Comparison of ENCODE assay signal across 29 mouse cellular contexts in the genomic region with DNA sequence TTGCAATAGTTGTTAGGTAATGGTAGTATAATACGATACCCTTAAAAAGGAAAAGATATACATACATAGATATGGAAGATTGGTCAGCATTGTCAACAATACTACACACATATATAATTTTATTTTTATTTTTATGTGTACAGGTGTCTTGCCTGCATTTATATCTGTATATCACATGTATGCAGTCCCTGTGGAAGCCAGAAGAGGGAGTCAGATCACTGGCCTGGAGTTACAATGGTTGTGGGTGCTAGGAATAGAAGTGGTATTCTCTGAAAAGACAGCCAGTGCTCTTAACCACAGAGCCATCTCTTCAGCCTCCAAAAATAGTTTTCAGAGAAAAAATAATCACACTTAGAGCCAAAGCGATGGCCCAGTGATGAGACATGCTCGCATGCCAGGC. TPM values are rescaled to one million over a fixed set of nuclear protein-coding genes. Genes with fewer than 3 reads are reported as not detected.
DNase-seq lines count a peak whose midpoint lies in the region; ATAC-seq and TF ChIP-seq lines count a peak whose summit lies in the region.
"Had no signal": no experiment of that assay in that cellular context is flagged by ENCODE, and none has a peak within 500 bp of the region (broad histone marks: within the 10 kb centered on the region; RNA-seq: fewer than 3 reads in every experiment).

No protein-coding gene starts in this region.

- H3K27ac ChIP-seq in forebrain, postnatal 0 days (ENCODE audit: low read depth, low read length) = no peak overlapping the region
- H3K27ac ChIP-seq in forebrain, embryonic 11.5 days (ENCODE audit: low read depth, low read length) = no peak overlapping the region
- no peak overlapping the region for H3K27ac ChIP-seq in lung, embryonic 14.5 days (ENCODE audit: low read depth)
- H3K27ac ChIP-seq in MEL (ENCODE audit: control insufficient read depth, low read depth, low read length) = no peak overlapping the region
- H3K27ac ChIP-seq: embryonic facial prominence, embryonic 15.5 days; forebrain, embryonic 15.5 days; heart, embryonic 10.5 days; kidney, embryonic 15.5 days; limb, embryonic 15.5 days; liver, embryonic 15.5 days; midbrain, embryonic 10.5 days had no signal

- H3K36me3 ChIP-seq in forebrain, postnatal 0 days (ENCODE audit: insufficient read depth) = no peaks in the 10 kb centered on the region
- no peaks in the 10 kb centered on the region for H3K36me3 ChIP-seq in forebrain, embryonic 11.5 days (ENCODE audit: control insufficient read depth, insufficient read depth, low read length)
- no peaks in the 10 kb centered on the region for H3K36me3 ChIP-seq in lung, embryonic 14.5 days (ENCODE audit: insufficient read depth)
- H3K36me3 ChIP-seq in MEL (ENCODE audit: control insufficient read depth in 1 of 2, insufficient read depth in 2 of 2, low read length in 2 of 2) = peaks cover 0 to 4% of the 10 kb centered on the region in 2 experiments; a peak in 1 of 4 replicates
- H3K36me3 ChIP-seq: embryonic facial prominence, embryonic 15.5 days; forebrain, embryonic 15.5 days; heart, embryonic 10.5 days; kidney, embryonic 15.5 days; limb, embryonic 15.5 days; liver, embryonic 15.5 days; midbrain, embryonic 10.5 days had no signal

- WGBS in forebrain, postnatal 0 days = 80% methylated on average over 3 of the region's 3 CpGs
- WGBS in forebrain, embryonic 11.5 days = 92% methylated on average over 3 of the region's 3 CpGs
- 81% methylated on average over 3 of the region's 3 CpGs for WGBS in lung, embryonic 14.5 days

- ATAC-seq in forebrain, postnatal 0 days = no peak
- no peak for ATAC-seq in forebrain, embryonic 11.5 days (replicated peaks; ENCODE audit: low FRiP score)
- ATAC-seq in lung, embryonic 14.5 days (ENCODE audit: insufficient read depth) = no peak
- ATAC-seq: CD4-positive, CD25-positive, alpha-beta regulatory T cell, adult 4 months; forebrain, embryonic 15.5 days; hindbrain, embryonic 16.5 days; lung, postnatal 0 days had no signal

- no peaks in the 10 kb centered on the region for H3K9me3 ChIP-seq in forebrain, postnatal 0 days (ENCODE audit: low read length)
- H3K9me3 ChIP-seq in forebrain, embryonic 11.5 days (ENCODE audit: control insufficient read depth, low read length) = no peaks in the 10 kb centered on the region
- no peaks in the 10 kb centered on the region for H3K9me3 ChIP-seq in lung, embryonic 14.5 days (ENCODE audit: low read depth, low read length)
- H3K9me3 ChIP-seq in MEL (replicated peaks; ENCODE audit: insufficient read depth, low read length) = no peaks in the 10 kb centered on the region
- H3K9me3 ChIP-seq: embryonic facial prominence, embryonic 15.5 days; forebrain, embryonic 15.5 days; heart, embryonic 10.5 days; kidney, embryonic 15.5 days; limb, embryonic 15.5 days; liver, embryonic 15.5 days; midbrain, embryonic 10.5 days had no signal

- no peaks in the 10 kb centered on the region for H3K79me2 ChIP-seq in MEL (ENCODE audit: control insufficient read depth, insufficient read depth, low read length, poor library complexity)

- no peak for TF ChIP-seq POLR2A in MEL (IDR thresholded peaks at IDR 0.05; ENCODE audit: control insufficient read depth in 1 of 2, insufficient read depth in 1 of 2, low read depth in 1 of 2, low read length in 2 of 2, poor library complexity in 1 of 2)

- 0 out of 2 replicates have a peak, but pooled peaks have one; percentile 6 for TF ChIP-seq CTCF in forebrain, postnatal 0 days (IDR thresholded peaks at IDR 0.05; ENCODE audit: low read depth)
- TF ChIP-seq CTCF in lung, embryonic 14.5 days (IDR thresholded peaks at IDR 0.05; ENCODE audit: low read depth) = 0 out of 2 replicates have a peak, but pooled peaks have one; percentile 23
- peak in 2 of 3 experiments; percentile 21 to 44; a peak in 3 of 6 replicates for TF ChIP-seq CTCF in MEL (IDR thresholded peaks at IDR 0.05 in 2 of 3, conservative IDR thresholded peaks at IDR 0.05 in 1 of 3; ENCODE audit: control insufficient read depth in 1 of 3, insufficient read depth in 1 of 3, low read depth in 2 of 3, low read length in 3 of 3, poor library complexity in 1 of 3, severe bottlenecking in 1 of 3)

- no peaks in the 10 kb centered on the region for H3K27me3 ChIP-seq in forebrain, postnatal 0 days (ENCODE audit: insufficient read depth, low read length)
- H3K27me3 ChIP-seq in forebrain, embryonic 11.5 days (ENCODE audit: control insufficient read depth, insufficient read depth, low read length) = no peaks in the 10 kb centered on the region
- H3K27me3 ChIP-seq in lung, embryonic 14.5 days (ENCODE audit: insufficient read depth, low read length) = no peaks in the 10 kb centered on the region
- peaks cover 0 to under 1% of the 10 kb centered on the region in 2 experiments; a peak in 1 of 4 replicates for H3K27me3 ChIP-seq in MEL (ENCODE audit: control insufficient read depth in 1 of 2, insufficient read depth in 2 of 2, low read length in 2 of 2)
- H3K27me3 ChIP-seq: embryonic facial prominence, embryonic 15.5 days; forebrain, embryonic 15.5 days; kidney, embryonic 15.5 days; limb, embryonic 15.5 days; liver, embryonic 15.5 days had no signal

- TF ChIP-seq EP300 in MEL (IDR thresholded peaks at IDR 0.05; ENCODE audit: low read depth in 1 of 2, low read length in 2 of 2) = no peak

- no peak overlapping the region for H3K9ac ChIP-seq in forebrain, postnatal 0 days
- H3K9ac ChIP-seq in forebrain, embryonic 11.5 days (ENCODE audit: low read length) = no peak overlapping the region
- no peak overlapping the region for H3K9ac ChIP-seq in lung, embryonic 14.5 days
- H3K9ac ChIP-seq in MEL (ENCODE audit: control insufficient read depth, low read depth, low read length, poor library complexity, severe bottlenecking) = no peak overlapping the region
- H3K9ac ChIP-seq: embryonic facial prominence, embryonic 15.5 days; forebrain, embryonic 15.5 days; kidney, embryonic 15.5 days; limb, embryonic 15.5 days; liver, embryonic 15.5 days had no signal

- H3K4me1 ChIP-seq in forebrain, postnatal 0 days (ENCODE audit: insufficient read depth) = no peaks in the 10 kb centered on the region
- H3K4me1 ChIP-seq in forebrain, embryonic 11.5 days (replicated peaks; ENCODE audit: control insufficient read depth, insufficient read depth, low read length) = no peaks in the 10 kb centered on the region
- no peaks in the 10 kb centered on the region for H3K4me1 ChIP-seq in lung, embryonic 14.5 days (ENCODE audit: insufficient read depth)
- H3K4me1 ChIP-seq in MEL (ENCODE audit: control insufficient read depth in 1 of 2, insufficient read depth in 2 of 2, low read length in 2 of 2) = peaks cover 0 to 12% of the 10 kb centered on the region in 2 experiments; a peak in 2 of 4 replicates
- H3K4me1 ChIP-seq: embryonic facial prominence, embryonic 15.5 days; forebrain, embryonic 15.5 days; heart, embryonic 10.5 days; kidney, embryonic 15.5 days; limb, embryonic 15.5 days; liver, embryonic 15.5 days had no signal

- no peak overlapping the region for H3K4me3 ChIP-seq in forebrain, postnatal 0 days (ENCODE audit: low read depth, low read length)
- no peak overlapping the region for H3K4me3 ChIP-seq in forebrain, embryonic 11.5 days (ENCODE audit: low read depth, low read length)
- H3K4me3 ChIP-seq in lung, embryonic 14.5 days (ENCODE audit: low read depth, low read length) = no peak overlapping the region
- no peak overlapping the region for H3K4me3 ChIP-seq in MEL (ENCODE audit: control insufficient read depth in 1 of 2, insufficient read depth in 1 of 2, low read depth in 2 of 2, low read length in 2 of 2)
- H3K4me3 ChIP-seq: embryonic facial prominence, embryonic 15.5 days; forebrain, embryonic 15.5 days; heart, embryonic 10.5 days; kidney, embryonic 15.5 days; limb, embryonic 15.5 days; liver, embryonic 15.5 days; midbrain, embryonic 10.5 days had no signal

- peak; percentile 38 for TF ChIP-seq RAD21 in MEL (IDR thresholded peaks at IDR 0.05; ENCODE audit: low read depth, low read length)

- no peak for DNase-seq in forebrain, postnatal 0 days
- no peak for DNase-seq in forebrain, embryonic 11.5 days (ENCODE audit: low spot score)
- no peak for DNase-seq in lung, embryonic 14.5 days
- DNase-seq in lung, postnatal 4 days = no peak
- peak; percentile 21 for DNase-seq in MEL (ENCODE audit: low read depth, low spot score)
- DNase-seq in adrenal gland, adult (ENCODE audit: inconsistent age in 2 of 2, low spot score in 1 of 2) = no peak
- DNase-seq in adrenal gland, postnatal 4 days (ENCODE audit: low spot score in 2 of 2) = no peak
- DNase-seq: adrenal gland, postnatal 10 days; cerebellum, adult 9-10 months; gastrocnemius, postnatal 10 days; kidney, adult 11 months; kidney, postnatal 36 days; layer of hippocampus, adult 9-11 months; left cerebral cortex, postnatal 4 days had no signal

- H3K4me2 ChIP-seq in forebrain, postnatal 0 days (ENCODE audit: low read depth) = no peak overlapping the region
- no peak overlapping the region for H3K4me2 ChIP-seq in forebrain, embryonic 11.5 days (ENCODE audit: low read depth, low read length, severe bottlenecking)
- H3K4me2 ChIP-seq in lung, embryonic 14.5 days = no peak overlapping the region
- H3K4me2 ChIP-seq: embryonic facial prominence, embryonic 15.5 days; forebrain, embryonic 15.5 days; kidney, embryonic 15.5 days; limb, embryonic 15.5 days; liver, embryonic 15.5 days had no signal

TF ChIP-seq in MEL, 35 proteins besides CTCF, POLR2A, EP300 and RAD21 (continues in another document):
- TF ChIP-seq E2F4 (IDR thresholded peaks at IDR 0.05; ENCODE audit: borderline replicate concordance, low read depth, low read length) = no peak
- TF ChIP-seq ZKSCAN1 (IDR thresholded peaks at IDR 0.05; ENCODE audit: low read depth, low read length) = no peak
- TF ChIP-seq TCF12 (IDR thresholded peaks at IDR 0.05; ENCODE audit: low read depth, low read length) = no peak

RNA-seq across cellular contexts. Expression of a gene that starts 35.9 kb away (rescaled TPM):
- total RNA-seq in forebrain, postnatal 0 days (2014; rRNA removed) = 3,364 and 4,241 TPM in 2 replicates
- 2,287 and 2,372 TPM in 2 replicates for polyA plus RNA-seq in forebrain, postnatal 0 days (2015; fragmentation: Nextera tagmentation; extraction: Ambion mirVana)
- 3,498 and 3,614 TPM in 2 replicates for polyA plus RNA-seq in forebrain, embryonic 11.5 days (2014; fragmentation: Nextera tagmentation; extraction: Ambion mirVana)
- 2,522 and 2,633 TPM in 2 replicates for polyA plus RNA-seq in lung, embryonic 14.5 days (2014; fragmentation: Nextera tagmentation; extraction: Ambion mirVana)
- 2,632 and 5,439 TPM in 2 replicates for total RNA-seq in MEL (2012; rRNA removed)
- 1,000 to 10,000 TPM in 1 of 2 experiments, 100 to 1,000 TPM in 1; 418 to 3,011 TPM for polyA plus RNA-seq in MEL (2012; ENCODE audit: insufficient read depth in 1 of 2, insufficient read length in 2 of 2, low read depth in 1 of 2, low replicate concordance in 2 of 2, missing spikeins in 1 of 2)
- 1,000 to 10,000 TPM; 1,260 to 1,409 TPM for total RNA-seq in adrenal gland, postnatal 4 days (2021)

RNA-seq across cellular contexts. Expression of a gene that starts 37.2 kb away (rescaled TPM):
- total RNA-seq in forebrain, postnatal 0 days (2014; rRNA removed) = 1.2 and 1.3 TPM in 2 replicates
- 0.40 and 1.0 TPM in 2 replicates for polyA plus RNA-seq in forebrain, postnatal 0 days (2015; fragmentation: Nextera tagmentation; extraction: Ambion mirVana)
- polyA plus RNA-seq in forebrain, embryonic 11.5 days (2014; fragmentation: Nextera tagmentation; extraction: Ambion mirVana) = 0.72 and 1.7 TPM in 2 replicates
- polyA plus RNA-seq in lung, embryonic 14.5 days (2014; fragmentation: Nextera tagmentation; extraction: Ambion mirVana) = not detected in 2 replicates
- total RNA-seq in MEL (2012; rRNA removed) = not detected in 2 replicates
- polyA plus RNA-seq in MEL (2012; ENCODE audit: insufficient read depth in 1 of 2, insufficient read length in 2 of 2, low read depth in 1 of 2, low replicate concordance in 2 of 2, missing spikeins in 1 of 2) = not detected
- under 1 TPM in 1 of 2 experiments, not detected in 1; 0.08 TPM for total RNA-seq in adrenal gland, postnatal 4 days (2021)
- total RNA-seq: adrenal gland, postnatal 10 days; gastrocnemius, postnatal 10 days; granulocyte monocyte progenitor cell, adult 5-6 weeks; hematopoietic stem cell, adult 5-6 weeks; left cerebral cortex, adult 18-20 months; left cerebral cortex, postnatal 4 days had no signal
- polyA plus RNA-seq: CD4-positive, CD25-positive, alpha-beta regulatory T cell, adult 4 months; embryonic facial prominence, embryonic 15.5 days; heart, embryonic 10.5 days; heart, postnatal 0 days; hindbrain, embryonic 16.5 days; kidney, embryonic 15.5 days; limb, embryonic 15.5 days; liver, embryonic 15.5 days; lung, postnatal 0 days; neural tube, embryonic 11.5 days had no signal
